Mouse (Mus musculus): Measurements from ENCODE around the gene Scamp3. TPM values are rescaled to one million over a fixed set of nuclear protein-coding genes. Genes with fewer than 3 reads are reported as not detected.

Scamp3 gene
- 163 and 168 TPM in 2 replicates for polyA plus RNA-seq (2015; fragmentation: Nextera tagmentation; extraction: Ambion mirVana)

DNA sequence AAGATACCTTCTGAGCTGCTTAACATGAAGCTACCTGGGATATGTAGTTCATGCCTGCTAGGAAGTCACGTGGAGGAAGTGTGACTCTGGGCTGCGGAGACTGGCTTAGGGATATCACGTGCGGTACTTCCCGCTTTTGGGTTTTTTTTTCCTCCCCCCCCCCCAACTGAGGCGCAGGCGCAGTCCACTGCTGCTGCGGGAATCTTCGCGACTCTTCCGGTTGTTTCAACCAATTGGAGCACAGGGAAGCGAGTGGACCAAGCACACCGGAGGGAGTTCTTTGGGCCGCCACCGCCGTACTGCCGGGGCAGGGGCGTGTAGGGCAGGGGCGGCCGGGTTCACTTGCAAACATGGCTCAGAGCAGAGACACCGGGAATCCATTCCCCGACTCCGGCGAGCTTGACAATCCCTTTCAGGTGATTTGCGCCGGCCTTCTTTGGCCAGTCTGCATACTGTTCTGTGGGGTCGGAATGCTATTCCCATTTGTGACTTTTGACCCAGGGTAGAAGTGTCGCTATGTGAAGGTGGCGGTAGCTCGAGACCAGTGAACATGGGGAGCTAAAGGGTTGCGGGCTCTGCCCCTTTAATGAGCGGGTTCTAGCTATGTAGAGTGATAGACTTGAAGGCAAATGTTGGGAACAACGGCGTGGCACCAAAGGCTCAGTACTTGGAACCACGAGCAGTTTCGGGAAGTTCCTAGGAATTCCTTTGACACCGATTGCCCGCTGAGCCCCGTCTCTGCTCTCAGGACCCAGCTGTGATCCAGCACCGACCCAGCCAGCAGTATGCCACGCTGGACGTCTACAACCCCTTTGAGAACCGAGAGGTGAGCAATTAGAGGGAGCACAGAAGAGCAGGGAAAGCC is at the start of gene Scamp3:
Gene Scamp3 (plus strand): TSS at position 232 of the 865 bp plus-strand sequence.
- under 1% methylated on average over 43 of the region's 43 CpGs for WGBS
- peak; percentile 95 for ATAC-seq (ENCODE audit: low FRiP score)
- Histone ChIP-seq H3K36me3 (peaks cover 76% of the 10 kb centered on the region), H3K4me3 (replicated peaks) (peak within 1 kb of the TSS; percentile 76), H3K9ac (replicated peaks) (peak within 1 kb of the TSS; percentile 77), H3K4me2 (peak within 1 kb of the TSS; percentile 90), H3K27me3 (replicated peaks) (no peaks in the 10 kb centered on the region), H3K4me1 (peaks cover 21% of the 10 kb centered on the region), H3K9me3 (replicated peaks) (no peaks in the 10 kb centered on the region), H3K27ac (replicated peaks) (peak within 1 kb of the TSS; percentile 87)

- 86% methylated on average over 3 of the region's 3 CpGs for WGBS
These were observed 47.4 kb upstream of the Scamp3 start for GRCm38 (mm10) chr3:89129908-89130307.

DNA sequence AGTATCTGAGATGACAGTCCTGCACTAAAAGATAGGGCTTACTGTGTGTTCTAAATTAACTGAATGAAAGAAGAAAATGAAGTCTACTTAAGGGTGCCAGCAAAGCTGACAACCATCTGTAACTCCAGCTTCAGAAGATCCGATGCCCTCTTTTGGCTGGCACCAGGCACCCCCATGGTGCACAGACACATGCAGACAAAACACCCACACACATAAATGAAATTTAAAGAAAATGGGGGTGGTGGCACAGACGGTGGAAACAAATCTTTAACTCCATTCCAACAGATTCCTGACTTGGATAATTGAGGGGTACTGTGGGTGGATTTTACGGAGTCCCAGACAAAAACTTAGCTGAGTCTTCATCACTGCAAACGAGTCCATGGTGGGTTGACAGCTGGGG is 45.5 kb upstream of the Scamp3 start:
- H3K27ac ChIP-seq (replicated peaks) = no peak overlapping the region
- no peak overlapping the region for H3K9ac ChIP-seq (replicated peaks)
- H3K27me3 ChIP-seq (replicated peaks) = no peaks in the 10 kb centered on the region
- peak overlapping the region; percentile 68 for H3K4me2 ChIP-seq
- H3K9me3 ChIP-seq (replicated peaks) = no peaks in the 10 kb centered on the region
- WGBS = 37% methylated on average over 4 of the region's 4 CpGs
- no peak for ATAC-seq (ENCODE audit: low FRiP score)
- H3K4me3 ChIP-seq (replicated peaks) = peak overlapping the region; percentile 35; the same call in 1 of the 2 replicates
- peaks cover 7% of the 10 kb centered on the region for H3K4me1 ChIP-seq
- H3K36me3 ChIP-seq = no peaks in the 10 kb centered on the region

More at GRCm38 (mm10) chr3:89129908-89130307, 47.4 kb upstream of the Scamp3 start:
- H3K9ac ChIP-seq (replicated peaks) = no peak overlapping the region
- no peak overlapping the region for H3K27ac ChIP-seq (replicated peaks)
- peaks cover 7% of the 10 kb centered on the region for H3K4me1 ChIP-seq
- no peak for ATAC-seq (ENCODE audit: low FRiP score)
- no peak overlapping the region for H3K4me2 ChIP-seq
- no peaks in the 10 kb centered on the region for H3K9me3 ChIP-seq (replicated peaks)
- no peak overlapping the region for H3K4me3 ChIP-seq (replicated peaks)
- H3K27me3 ChIP-seq (replicated peaks) = no peaks in the 10 kb centered on the region
- H3K36me3 ChIP-seq = no peaks in the 10 kb centered on the region

DNA sequence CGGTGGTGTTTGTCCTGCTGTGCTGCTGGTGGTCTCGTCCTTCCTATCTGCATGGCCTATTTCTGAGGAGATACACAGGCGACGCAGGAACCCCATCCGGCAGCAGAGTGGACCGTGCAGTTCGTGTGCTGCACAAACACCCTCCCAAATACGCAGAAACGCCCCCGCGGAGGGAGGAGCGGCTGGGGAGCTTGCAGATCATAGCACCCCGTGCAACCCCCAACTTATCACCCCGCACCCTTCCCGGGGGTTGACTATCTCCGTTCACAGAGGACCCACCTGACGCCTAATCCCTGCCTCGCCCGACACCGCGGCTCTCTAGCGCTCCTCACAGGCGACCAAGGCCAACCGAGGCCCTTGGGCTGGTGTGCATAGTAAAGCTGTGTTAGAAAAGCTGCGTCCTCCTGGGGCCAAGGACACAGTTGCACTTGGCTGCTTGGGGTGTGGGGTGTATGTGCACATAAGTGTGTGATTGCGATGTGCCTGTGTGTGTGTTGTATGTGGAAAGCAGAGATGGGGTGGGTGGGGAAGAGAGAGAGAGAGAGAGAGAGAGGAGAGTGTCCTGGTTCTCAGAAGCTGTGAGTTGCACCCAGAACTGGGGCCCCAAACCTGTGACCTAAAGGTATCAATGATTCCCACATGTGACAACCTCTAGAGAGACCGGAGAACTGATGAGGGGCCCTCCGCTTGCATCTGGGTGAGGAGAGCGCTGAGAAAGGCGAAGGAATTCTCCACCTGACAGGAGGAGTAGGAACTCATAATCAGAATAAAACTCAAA is 44.8 kb upstream of the Scamp3 start:
- ATAC-seq (ENCODE audit: low FRiP score) = 0 out of 2 replicates have a peak, but pooled peaks have one; percentile 38

DNA sequence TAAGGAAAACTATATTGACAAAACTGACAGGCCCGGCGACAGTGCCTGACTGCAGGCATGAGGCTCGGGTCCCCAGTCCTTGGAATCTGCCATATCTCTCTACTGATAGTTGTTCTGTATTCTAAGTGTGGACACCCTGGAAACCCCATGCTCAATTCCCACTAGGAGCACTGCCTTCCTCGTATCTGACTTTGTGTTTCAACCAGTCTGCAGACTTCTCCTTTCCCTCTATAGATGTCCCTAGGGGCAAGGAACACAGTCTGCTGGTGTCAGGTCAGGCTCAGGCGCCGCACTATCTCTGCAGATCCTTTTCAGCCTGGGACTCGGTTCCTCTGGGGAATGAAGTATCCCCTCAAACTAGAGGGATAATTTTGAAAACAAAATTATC is 44.2 kb upstream of the Scamp3 start:
- 85% methylated on average over 7 of the region's 7 CpGs for WGBS
- ATAC-seq (ENCODE audit: low FRiP score) = no peak
- Histone ChIP-seq H3K36me3 (no peaks in the 10 kb centered on the region), H3K27ac (replicated peaks) (no peak overlapping the region), H3K4me3 (replicated peaks) (no peak overlapping the region), H3K9ac (replicated peaks) (no peak overlapping the region), H3K27me3 (replicated peaks) (no peaks in the 10 kb centered on the region), H3K4me2 (no peak overlapping the region), H3K4me1 (peaks cover 7% of the 10 kb centered on the region), H3K9me3 (replicated peaks) (no peaks in the 10 kb centered on the region)

More for the DNA sequence above, 44.8 kb upstream of the Scamp3 start:
- no peak overlapping the region for H3K27ac ChIP-seq (replicated peaks)
- peak overlapping the region; percentile 41 for H3K9ac ChIP-seq (replicated peaks)
- WGBS = 17% methylated on average over 30 of the region's 30 CpGs
- H3K4me3 ChIP-seq (replicated peaks) = peak overlapping the region; percentile 35
- peaks cover 7% of the 10 kb centered on the region for H3K4me1 ChIP-seq
- H3K9me3 ChIP-seq (replicated peaks) = no peaks in the 10 kb centered on the region
- H3K27me3 ChIP-seq (replicated peaks) = no peaks in the 10 kb centered on the region
- no peaks in the 10 kb centered on the region for H3K36me3 ChIP-seq
- peak overlapping the region; percentile 68 for H3K4me2 ChIP-seq

DNA sequence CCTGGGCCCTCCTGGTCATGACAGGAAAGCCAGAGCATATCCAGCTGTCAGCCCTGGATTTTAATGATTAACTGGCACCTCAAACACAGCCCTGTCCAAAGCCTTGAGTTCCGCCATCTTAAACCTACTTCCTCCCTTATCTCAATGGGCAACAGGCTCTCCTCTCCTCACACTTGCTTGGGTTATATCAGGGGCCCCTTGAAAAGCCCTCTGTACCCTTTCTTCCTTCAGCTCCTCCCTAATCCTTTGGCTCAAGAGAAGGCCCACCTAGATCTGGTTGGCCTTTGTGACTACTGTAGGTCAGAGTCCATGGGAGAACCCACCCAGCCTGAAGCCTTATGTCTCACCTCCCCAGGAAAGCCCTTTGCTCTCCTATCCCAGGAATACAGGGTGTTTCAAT is 43.5 kb upstream of the Scamp3 start:
- ATAC-seq (ENCODE audit: low FRiP score) = no peak
- H3K4me1 ChIP-seq = peaks cover 7% of the 10 kb centered on the region
- no peaks in the 10 kb centered on the region for H3K9me3 ChIP-seq (replicated peaks)
- H3K4me3 ChIP-seq (replicated peaks) = no peak overlapping the region
- no peak overlapping the region for H3K4me2 ChIP-seq
- H3K9ac ChIP-seq (replicated peaks) = no peak overlapping the region
- H3K27ac ChIP-seq (replicated peaks) = no peak overlapping the region
- WGBS = 100% methylated on average over 1 of the region's 1 CpGs
- H3K27me3 ChIP-seq (replicated peaks) = no peaks in the 10 kb centered on the region
- H3K36me3 ChIP-seq = no peaks in the 10 kb centered on the region

- no peak within 1 kb of the TSS for H3K9ac ChIP-seq (replicated peaks)
- 63% methylated on average over 3 of the region's 3 CpGs for WGBS
- no peak for ATAC-seq (ENCODE audit: low FRiP score)
- H3K4me1 ChIP-seq = peaks cover 7% of the 10 kb centered on the region
- H3K27ac ChIP-seq (replicated peaks) = no peak within 1 kb of the TSS
- no peak within 1 kb of the TSS for H3K4me2 ChIP-seq
- H3K4me3 ChIP-seq (replicated peaks) = no peak within 1 kb of the TSS
- H3K27me3 ChIP-seq (replicated peaks) = no peaks in the 10 kb centered on the region
- no peaks in the 10 kb centered on the region for H3K36me3 ChIP-seq
- no peaks in the 10 kb centered on the region for H3K9me3 ChIP-seq (replicated peaks)
These were observed 41.3 kb upstream of the Scamp3 start, which contains the start of gene Pklr for GRCm38 (mm10) chr3:89135958-89136357. Pklr (plus strand) TSS chr3:89136142.

DNA sequence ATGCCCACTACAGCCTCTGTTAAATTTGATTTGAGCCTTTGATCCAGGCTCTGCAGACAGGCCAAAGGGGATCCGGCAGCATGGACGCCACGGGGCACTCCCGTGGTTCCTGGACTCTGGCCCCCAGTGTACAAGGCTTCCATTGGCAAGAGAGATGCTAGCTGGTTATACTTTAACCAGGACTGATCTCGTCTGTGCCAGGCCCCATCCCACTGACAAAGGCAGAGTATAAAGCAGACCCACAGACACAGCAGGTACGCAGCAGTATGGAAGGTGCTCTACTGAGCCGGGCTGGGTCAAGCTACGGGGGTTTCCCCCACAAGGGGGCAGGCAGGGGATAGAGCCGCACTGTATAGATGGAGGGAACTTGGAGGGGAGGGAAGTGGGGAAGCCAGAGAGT is 40.9 kb upstream of the Scamp3 start:
- Histone ChIP-seq H3K9me3 (replicated peaks) (no peaks in the 10 kb centered on the region), H3K4me3 (replicated peaks) (no peak overlapping the region), H3K27me3 (replicated peaks) (no peaks in the 10 kb centered on the region), H3K9ac (replicated peaks) (no peak overlapping the region), H3K36me3 (no peaks in the 10 kb centered on the region), H3K4me1 (peaks cover 7% of the 10 kb centered on the region), H3K27ac (replicated peaks) (no peak overlapping the region), H3K4me2 (no peak overlapping the region)
- no peak for ATAC-seq (ENCODE audit: low FRiP score)
- WGBS = 20% methylated on average over 9 of the region's 9 CpGs

DNA sequence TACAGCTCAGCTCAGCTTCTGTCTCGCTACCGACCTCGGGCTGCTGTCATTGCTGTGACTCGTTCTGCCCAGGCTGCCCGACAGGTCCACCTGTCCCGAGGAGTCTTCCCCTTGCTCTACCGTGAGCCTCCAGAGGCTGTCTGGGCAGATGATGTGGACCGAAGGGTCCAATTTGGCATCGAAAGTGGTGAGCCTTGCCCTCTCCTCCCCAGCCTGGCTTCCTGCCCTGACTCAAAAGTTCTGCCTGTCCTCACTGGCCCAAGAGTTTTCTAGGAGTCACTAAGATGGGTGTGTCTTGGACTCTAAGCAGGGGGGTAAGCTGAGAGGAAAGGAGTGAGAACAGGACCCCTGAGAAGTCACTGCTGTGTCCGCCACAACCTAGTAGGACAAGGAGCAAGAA is 32.5 kb upstream of the Scamp3 start:
- Histone ChIP-seq H3K9ac (replicated peaks) (no peak overlapping the region), H3K36me3 (0 out of 2 replicates have a peak, but pooled peaks cover 5% of the 10 kb centered on the region), H3K4me2 (no peak overlapping the region), H3K4me1 (no peaks in the 10 kb centered on the region), H3K9me3 (replicated peaks) (no peaks in the 10 kb centered on the region), H3K27me3 (replicated peaks) (peaks cover 12% of the 10 kb centered on the region; the same call in 1 of the 2 replicates), H3K27ac (replicated peaks) (no peak overlapping the region), H3K4me3 (replicated peaks) (no peak overlapping the region)
- no peak for ATAC-seq (ENCODE audit: low FRiP score)
- 84% methylated on average over 10 of the region's 10 CpGs for WGBS

GRCm38 (mm10) chr3:89145566-89145965 is 31.7 kb upstream of the Scamp3 start:
- H3K27me3 ChIP-seq (replicated peaks) = peaks cover 17% of the 10 kb centered on the region; the same call in 1 of the 2 replicates
- H3K4me1 ChIP-seq = no peaks in the 10 kb centered on the region
- no peak for ATAC-seq (ENCODE audit: low FRiP score)
- H3K36me3 ChIP-seq = peaks cover 13% of the 10 kb centered on the region; the same call in 1 of the 2 replicates
- H3K9me3 ChIP-seq (replicated peaks) = no peaks in the 10 kb centered on the region
- no peak overlapping the region for H3K4me2 ChIP-seq
- 63% methylated on average over 8 of the region's 8 CpGs for WGBS
- H3K27ac ChIP-seq (replicated peaks) = no peak overlapping the region
- no peak overlapping the region for H3K9ac ChIP-seq (replicated peaks)
- H3K4me3 ChIP-seq (replicated peaks) = no peak overlapping the region

DNA sequence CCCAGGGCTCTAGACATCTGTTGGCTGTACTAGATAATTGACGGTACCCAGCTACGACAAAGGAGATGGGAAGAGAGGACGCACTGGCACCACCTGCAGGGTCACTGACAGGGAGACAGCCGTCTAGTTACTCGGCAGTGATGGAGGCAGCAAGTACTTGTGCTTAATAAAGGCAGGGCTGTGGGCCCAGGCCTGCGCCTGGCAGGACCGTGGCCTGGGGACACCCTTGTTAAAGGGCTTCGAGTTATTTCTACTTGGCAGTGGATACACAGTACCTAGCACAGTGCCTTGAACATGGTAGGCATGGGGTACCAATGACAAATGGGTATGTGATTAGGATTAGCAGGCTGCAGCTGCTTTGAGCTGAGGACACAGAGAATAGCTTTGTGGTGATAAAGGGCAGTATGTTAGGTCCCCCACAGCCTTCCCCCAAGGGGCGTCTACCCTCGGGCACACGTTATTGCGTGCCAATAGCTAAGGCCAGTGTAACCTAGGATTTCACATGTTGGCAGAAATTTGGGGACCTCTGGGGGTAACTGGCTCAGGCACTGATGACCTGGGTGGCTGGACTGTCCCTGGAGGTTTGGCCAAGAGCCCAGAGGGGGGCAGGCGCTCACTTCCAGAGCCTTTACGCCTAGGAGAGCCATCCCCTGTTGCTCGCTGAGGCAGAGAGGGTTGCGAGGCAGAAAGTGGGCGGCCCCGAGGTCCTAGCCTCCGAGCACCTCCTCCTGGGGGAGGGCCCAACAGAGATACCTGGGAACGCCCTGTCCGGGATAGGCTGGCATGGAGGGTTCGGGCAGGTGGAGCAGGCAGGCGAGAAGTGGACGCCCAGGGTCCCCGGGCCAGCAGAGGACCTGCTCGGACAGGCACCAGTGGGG is 29.9 kb upstream of the Scamp3 start:
- Histone ChIP-seq H3K4me1 (no peaks in the 10 kb centered on the region), H3K36me3 (peaks cover 22% of the 10 kb centered on the region), H3K27me3 (replicated peaks) (peaks cover 17% of the 10 kb centered on the region; the same call in 1 of the 2 replicates), H3K27ac (replicated peaks) (no peak overlapping the region), H3K4me3 (replicated peaks) (no peak overlapping the region), H3K9ac (replicated peaks) (no peak overlapping the region), H3K4me2 (peak overlapping the region; percentile 25), H3K9me3 (replicated peaks) (no peaks in the 10 kb centered on the region)
- ATAC-seq (ENCODE audit: low FRiP score) = no peak; the same call in 1 of the 2 replicates
- WGBS = 21% methylated on average over 26 of the region's 26 CpGs
